Mouse (Mus musculus): ENCODE data around the gene Prrc2c.

The Prrc2c gene

DNA sequence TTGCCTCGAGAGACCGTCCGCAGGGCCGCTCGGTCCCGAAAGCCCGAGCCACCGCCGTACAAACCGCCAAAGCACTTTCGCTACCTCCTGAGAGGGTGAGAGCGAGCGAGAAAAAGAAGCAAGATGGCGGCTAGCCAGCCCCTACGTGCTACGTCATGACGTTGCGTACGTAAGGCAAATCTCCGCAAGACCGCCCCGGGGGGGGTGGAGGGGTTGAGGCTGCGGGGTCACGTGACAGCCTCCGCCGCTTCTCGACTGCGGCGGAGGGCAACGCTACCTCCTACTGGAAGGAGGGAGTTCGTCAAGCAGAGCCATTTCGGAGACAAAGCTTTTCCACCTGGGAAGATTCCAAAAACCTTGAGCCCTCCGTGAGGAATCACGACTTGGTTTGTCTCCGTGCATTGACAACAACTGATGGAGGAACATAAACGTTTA lies at the start of gene Prrc2c:
Prrc2c (minus strand) TSS at position 156 of the 435 bp plus-strand sequence.
- DNase-seq (ENCODE audit: inconsistent age in 2 of 2, low spot score in 1 of 2), result peak; percentile 98 to 100

DNA sequence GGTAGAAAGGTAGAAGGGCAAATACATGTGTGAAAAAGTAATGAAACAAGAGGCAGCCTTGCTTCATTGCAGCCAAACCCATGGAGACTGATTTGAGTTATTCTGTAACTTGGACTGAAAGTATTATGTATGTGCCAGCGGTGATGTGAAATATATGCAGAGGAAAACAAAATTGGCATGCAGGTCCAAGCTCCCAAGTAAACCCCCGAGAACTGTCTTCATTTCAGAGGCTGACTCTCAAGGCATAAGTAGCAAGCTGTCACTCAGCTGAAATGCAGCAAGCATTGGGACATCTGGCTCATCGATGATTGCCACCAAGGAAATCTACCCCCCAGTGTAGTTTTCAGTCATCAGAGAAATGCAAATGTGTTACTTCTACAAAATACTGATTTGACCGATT lies 44.9 kb upstream of the Prrc2c start:
- DNase-seq (ENCODE audit: inconsistent age in 2 of 2, low spot score in 1 of 2), result no peak

DNA sequence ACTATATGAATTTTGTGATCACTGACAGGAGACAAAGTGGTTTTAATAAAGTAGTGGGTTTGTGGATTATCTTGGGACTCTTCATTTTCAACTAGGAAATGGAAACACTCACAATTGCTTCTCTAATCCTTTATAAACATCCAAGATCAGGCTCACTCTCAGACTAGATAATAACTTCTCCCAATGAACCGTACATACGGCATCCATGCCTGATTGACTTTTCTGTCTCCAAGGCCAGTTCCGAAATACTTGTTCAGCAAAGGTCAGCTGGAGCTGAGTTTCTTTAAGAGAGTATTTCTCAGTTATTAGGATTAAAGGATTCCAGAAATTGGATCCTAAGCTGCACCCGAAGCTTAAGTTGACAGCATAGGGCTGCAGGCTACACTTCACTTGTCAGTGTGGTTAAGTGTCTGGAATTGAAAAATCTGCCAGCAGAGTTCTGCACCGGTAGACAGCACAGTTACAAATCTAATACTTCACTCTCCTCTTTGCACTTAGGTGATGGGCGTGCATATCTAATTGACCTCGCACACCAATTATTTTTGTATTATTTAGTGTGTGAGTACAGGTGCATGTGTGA lies 43.4 kb upstream of the Prrc2c start:
- DNase-seq (ENCODE audit: inconsistent age in 2 of 2, low spot score in 1 of 2), result no peak

DNA sequence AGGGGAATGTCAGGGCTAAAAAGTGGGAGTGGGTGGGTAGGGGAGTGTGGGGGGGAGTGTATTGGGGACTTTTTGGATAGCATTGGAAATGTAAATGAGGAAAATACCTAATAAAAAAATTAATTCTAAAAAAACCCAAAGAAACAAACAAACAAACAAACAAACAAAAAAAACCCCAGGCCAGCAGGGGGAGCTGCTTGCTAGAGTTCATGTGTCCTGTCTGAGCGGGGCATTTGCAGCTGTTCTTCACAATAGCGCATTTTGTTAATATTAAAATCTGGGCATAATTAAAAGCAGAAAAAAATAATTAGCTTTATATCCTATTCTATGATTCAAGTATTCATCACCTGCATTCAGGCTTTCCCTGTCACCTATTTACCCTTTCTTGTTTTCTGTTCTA lies 40.7 kb upstream of the Prrc2c start:
- DNase-seq (ENCODE audit: inconsistent age in 2 of 2, low spot score in 1 of 2), result peak in 1 of 2 experiments; percentile 55

DNA sequence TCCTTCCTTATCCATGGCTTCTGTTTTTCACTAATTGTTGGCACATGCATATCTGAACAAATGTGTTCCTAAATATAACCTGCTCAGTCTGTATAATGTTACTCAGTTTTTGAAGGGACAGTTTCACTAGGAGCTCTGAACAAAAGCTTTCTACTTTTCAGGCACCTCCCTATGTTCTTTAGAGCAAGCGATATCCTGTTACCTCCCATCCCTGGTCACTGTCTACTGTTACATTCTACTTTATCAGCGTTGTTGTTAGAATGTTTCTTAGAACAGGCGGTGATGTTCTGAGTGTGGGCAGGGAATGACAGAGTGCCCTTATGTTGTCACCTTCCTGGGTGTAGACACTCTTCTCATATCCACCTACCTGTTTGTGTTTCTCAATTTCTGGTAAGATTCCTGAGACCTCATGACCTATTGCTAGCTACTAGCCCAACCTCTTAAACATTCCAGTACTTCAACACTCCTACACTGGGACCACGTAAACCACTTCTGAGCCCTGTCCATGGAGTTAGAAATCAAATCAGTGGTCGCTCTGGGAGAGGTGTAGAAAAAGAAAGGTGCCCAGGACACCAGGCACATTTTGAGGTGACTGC lies 37.7 kb upstream of the Prrc2c start:
- DNase-seq (ENCODE audit: inconsistent age in 2 of 2, low spot score in 1 of 2), result peak in 1 of 2 experiments; percentile 55

DNA sequence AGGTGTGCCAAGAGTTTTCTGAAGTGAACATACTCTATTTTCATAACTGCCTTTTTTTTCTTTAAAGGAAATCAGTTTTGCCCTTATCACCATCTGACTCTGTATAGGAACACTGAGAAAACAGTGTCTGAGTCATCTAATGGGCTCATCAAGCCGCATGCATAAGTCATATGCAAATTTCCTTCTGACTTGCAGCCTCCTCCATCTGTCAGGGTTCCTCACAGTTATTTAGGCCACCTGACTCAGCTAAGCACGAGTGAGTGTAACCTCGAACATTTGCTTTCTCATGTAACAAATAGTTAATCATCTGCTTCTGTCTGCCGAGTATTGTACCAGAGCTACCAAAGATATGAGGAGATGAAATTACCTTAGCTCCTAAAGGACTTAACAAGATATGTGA lies 33.3 kb upstream of the Prrc2c start:
- peak in 1 of 2 experiments; percentile 74 for DNase-seq (ENCODE audit: inconsistent age in 2 of 2, low spot score in 1 of 2)

DNA sequence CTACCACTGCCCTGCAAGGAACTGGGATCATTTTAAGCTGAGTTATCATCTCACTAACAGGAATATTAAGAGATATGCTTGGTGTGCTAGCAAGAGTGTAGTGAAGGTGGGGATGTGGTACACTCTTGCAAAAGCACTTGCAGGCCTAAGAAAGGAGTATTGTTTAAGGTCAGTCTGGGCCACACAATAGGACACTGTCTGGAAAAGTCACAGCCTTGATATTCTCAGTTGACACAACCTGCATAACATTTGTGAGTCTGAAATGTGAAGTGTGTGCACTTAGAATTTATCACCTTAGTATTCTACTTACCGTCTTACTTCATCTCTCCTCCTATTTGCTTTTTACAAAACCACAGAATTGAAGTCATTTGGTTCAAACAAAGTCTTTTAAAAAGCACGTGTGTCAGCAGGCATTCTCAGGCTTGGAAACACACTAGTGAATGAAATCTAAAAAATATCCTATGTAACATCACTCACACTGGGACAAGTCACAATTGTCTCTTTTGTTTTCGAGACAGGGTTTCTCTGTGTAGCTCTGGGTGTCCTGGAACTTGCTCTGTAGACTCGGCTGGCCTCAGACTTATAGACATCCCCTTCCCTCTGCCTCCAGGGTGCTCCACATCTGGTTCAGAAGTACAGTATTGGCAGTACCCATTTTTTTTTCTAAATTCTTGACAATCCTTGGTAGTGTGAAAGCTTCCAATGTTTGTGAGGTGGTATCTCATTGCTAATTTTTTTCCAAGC lies 31.4 kb upstream of the Prrc2c start:
- DNase-seq (ENCODE audit: inconsistent age in 2 of 2, low spot score in 1 of 2), result no peak

DNA sequence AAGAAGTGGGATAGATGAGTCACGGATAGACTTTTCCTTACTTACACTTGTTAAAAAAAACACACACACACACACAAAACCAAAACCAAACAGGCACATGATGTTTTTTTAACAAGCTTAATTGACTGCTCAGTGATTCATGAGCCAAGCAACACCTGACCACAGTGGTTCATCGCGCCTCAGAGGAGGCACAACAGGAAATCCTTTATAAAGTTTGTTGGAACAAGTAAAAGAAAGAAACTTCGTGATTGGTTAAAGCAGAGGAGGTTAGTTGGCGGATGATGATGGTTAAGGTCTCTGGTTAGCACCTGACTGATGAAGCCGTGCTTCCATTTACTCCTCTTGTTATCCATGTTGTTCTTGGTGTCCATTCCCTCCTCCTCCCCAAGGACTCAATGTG lies 11.7 kb upstream of the Prrc2c start:
- no peak for DNase-seq (ENCODE audit: inconsistent age in 2 of 2, low spot score in 1 of 2)

DNA sequence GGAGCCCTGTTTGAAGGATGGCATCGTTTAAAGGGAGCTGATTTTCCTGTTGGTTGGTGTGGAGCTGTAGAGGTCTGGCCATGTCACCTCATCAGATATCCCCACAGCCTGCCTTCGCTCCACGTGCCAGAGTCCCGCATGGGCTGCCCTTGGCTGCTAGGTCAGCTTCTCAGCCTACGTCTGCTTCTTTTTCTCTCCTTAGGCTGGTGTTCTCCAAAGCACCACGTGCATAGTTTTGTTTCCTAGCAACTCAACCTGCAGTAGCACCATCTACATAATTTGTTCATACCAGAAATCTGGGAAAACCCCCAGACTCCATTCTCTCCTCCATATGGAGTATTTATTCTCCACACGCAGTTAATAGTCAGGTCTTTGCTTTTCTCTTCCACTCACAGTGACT lies 9.3 kb upstream of the Prrc2c start:
- DNase-seq (ENCODE audit: inconsistent age in 2 of 2, low spot score in 1 of 2), result no peak

DNA sequence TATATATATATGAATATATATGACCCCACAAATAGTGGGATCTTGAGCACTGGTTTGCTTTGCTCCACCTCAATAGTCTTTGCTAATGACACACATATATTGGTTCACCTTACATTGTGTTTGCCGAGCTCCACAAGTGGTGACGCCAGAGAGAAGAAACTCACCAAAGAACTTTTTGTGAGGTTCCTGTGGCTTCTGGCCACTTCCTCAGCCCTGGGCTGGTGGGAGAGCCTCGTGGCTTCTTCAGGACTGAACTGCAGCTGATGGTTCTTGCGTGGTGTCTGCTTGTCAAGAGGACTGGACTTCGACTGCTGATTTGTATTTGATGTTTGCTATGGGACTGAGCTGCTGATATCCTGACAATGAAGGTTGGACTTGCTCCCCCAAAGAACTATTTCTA lies 8.4 kb upstream of the Prrc2c start:
- no peak for DNase-seq (ENCODE audit: inconsistent age in 2 of 2, low spot score in 1 of 2)

DNA sequence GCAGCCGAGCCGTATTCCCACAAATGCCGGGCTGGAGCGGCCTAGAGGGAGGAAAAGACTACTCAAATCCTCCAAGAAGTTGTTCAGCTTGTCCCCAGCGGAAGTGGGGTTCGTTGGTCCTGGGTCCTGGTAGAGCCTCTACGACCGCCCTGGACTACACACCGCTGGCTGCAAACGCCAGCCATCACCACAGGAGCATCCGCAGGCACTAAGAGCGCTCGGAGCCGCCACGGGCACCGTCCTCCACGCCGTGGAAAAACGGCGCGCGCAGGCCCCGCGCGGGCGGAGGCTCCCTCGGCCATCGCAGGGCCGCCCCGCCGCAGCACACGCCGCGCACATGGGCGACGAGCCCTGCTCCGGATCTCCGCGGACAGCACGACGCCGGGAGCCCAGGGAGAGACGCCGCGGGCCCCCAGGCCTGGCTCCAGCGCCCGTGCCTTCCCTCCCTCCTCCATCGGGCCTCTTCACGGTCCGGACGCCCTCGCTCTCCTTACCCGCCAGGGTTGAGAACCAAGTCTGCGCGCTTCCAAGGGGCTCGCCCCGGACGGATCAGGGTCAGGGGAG lies 443 bp downstream of the Prrc2c start:
- peak in 1 of 2 experiments; percentile 83 for DNase-seq (ENCODE audit: inconsistent age in 2 of 2, low spot score in 1 of 2)

DNA sequence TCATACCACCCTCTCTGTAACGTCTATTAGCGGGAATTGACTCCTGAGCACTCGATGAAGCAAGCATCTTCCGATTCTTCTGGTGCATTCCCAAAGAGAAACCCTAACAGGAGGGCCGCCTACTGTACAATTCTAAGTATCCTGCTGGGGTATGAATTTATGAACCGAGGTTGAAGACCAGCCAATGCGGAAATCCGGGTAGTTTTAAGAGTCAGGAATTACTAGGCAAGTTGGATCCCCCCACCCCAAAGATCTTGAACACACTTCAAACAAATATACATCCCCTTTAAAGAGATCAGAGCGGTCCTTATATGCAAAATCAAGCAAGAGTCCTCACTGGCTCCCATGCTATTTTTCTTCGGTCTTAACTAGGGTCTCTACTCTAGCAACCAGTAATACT lies 950 bp downstream of the Prrc2c start:
- DNase-seq (ENCODE audit: inconsistent age in 2 of 2, low spot score in 1 of 2), result peak; percentile 22 to 80

DNA sequence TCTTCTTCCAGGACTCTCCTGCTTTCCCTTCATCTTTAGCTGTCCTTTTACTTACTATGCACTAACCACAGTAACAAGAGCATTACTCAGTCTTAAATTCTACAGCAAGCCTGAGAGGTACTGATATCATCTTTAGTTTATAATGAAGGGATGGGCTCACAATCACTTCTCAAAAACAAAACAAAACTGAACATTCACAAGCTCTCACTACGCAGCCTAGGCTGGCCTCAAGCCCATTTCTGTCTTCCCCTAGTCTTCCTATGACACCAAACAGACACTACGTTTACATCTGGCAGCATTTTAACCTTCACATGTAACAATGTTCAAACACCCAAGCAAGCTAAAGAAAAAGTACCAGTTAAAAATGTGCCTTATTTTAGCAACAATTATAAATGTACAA lies 1.9 kb downstream of the Prrc2c start:
- DNase-seq (ENCODE audit: inconsistent age in 2 of 2, low spot score in 1 of 2), result no peak

DNA sequence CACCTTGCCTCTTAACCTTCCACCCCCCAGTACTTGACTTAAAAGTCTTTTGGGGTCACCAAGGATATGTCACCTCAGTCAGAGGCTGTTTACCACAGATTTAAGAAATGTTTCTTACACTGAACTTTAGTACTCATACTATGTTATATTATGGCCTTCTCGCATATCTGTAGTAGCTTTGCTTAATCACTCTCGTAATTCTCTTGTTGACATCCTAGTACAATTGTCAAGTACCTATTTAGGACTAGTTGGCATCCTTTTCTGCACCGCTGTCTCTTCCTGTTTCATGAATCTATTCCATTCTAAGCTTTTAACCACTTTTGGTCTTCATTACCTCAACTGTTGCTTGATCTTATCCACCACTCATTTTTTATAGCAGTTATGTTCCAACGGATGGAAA lies 5.3 kb downstream of the Prrc2c start:
- DNase-seq (ENCODE audit: inconsistent age in 2 of 2, low spot score in 1 of 2), result no peak

DNA sequence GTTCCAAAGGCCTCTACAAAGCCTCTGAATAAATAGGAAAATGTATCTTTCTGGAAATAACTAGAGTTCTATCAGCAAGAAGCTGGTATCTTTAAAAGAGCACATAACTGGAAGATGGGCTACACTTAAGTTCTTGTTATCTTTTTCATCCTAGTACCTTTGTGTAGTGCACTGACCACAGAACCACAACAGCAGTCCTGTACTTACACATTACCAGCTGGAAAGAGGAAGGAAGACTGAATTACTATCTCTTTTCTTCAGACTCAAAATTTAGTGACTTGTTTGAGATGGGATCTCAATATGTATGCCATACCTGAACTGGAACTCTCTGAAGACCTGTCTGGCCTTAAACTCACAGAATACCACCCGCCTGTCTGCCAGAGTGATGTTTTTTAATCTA lies 6.1 kb downstream of the Prrc2c start:
- DNase-seq (ENCODE audit: inconsistent age in 2 of 2, low spot score in 1 of 2), result no peak

DNA sequence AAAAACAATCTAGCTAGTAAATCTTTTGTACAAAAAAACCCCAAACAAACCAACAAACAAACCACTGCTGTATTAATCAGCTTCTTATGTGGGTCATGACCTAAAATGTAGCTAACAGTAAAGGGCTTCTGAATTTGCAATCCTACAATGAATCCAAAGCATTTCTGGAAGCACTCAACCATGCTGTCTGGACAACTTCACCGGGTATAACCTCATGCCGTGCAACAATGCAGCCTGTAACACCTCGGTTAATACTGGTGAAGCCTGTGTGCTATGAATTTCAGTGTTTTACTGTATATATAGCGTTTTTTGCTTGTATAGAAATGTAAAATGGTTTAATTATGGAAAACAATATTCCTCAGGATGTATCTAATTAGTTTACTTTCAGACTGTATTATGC lies 8.3 kb downstream of the Prrc2c start:
- no peak for DNase-seq (ENCODE audit: inconsistent age in 2 of 2, low spot score in 1 of 2)

DNA sequence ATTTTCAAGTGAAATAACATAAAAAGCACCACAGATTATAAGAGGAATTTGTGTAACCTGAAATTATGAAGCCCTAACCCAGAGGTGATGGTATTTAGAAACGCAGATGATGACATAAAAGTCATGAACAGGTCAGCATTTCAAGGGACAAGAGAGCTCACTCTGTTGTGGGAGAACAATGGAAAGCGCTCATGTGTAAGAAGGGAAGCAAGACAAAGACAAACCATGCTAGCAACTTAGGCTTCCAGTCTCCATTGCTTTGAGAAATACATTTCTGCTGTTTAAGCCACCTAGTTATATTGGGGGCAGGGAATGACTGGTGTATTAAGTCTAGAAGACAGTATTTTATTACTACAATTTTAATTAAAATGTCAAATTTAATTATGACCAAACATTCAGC lies 10.9 kb downstream of the Prrc2c start:
- DNase-seq (ENCODE audit: inconsistent age in 2 of 2, low spot score in 1 of 2), result no peak

DNA sequence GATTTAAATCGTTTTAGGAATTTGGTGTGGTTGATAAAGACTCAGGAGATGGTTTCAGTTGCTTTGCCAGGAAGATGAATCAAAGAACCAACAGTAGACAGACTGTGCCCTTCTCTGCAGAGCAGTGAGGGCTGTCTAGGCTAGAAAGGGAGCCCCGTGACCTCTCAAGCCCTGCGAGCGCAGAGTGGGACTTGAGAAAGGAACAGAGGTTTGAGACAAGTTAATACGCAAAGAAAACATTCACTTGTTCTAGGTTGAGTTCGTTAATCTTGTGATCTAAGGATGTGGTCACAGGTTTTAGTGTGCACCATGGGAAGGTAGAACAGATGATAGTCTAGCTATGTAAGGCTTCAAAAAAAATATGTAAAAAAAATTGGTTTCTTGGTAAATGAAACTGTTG lies 12.4 kb downstream of the Prrc2c start:
- DNase-seq (ENCODE audit: inconsistent age in 2 of 2, low spot score in 1 of 2), result no peak

DNA sequence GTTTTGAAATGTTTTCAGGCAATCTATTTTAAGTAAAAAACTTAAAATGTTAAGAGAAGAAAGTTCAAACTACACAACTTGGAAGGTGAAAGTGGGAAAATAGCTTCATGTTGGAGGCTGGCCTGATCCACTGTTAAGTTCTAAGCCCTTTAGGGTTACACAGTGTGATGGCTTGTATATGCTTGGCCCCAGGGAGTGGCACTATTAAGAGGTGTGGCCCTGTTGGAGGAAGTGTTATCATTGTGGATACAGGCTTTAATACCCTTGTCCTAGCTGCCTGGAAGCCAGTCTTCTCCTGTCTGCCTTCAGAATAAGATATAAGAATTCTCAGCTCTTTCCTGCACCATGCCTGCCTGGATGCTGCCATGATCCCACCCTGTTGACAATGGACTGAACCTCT lies 16.7 kb downstream of the Prrc2c start:
- no peak for DNase-seq (ENCODE audit: inconsistent age in 2 of 2, low spot score in 1 of 2)

DNA sequence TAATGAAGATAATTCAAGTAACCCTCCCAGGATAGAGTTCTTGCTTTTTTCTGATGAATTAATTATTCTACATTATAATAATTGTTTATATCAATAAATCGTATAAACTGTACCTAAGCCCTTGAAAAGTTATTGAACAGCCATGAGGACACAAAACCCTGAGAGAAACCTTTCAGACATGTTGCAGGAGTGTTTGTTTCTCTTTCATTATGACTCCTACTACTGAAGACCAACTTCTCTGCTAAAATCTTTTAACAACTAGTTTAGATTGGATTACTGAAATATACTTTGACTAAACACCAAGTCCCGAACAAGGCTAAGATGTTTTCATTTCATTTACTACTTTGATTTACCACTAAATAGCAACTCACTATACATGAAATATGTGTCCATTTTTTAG lies 19.7 kb downstream of the Prrc2c start:
- DNase-seq (ENCODE audit: inconsistent age in 2 of 2, low spot score in 1 of 2), result no peak

DNA sequence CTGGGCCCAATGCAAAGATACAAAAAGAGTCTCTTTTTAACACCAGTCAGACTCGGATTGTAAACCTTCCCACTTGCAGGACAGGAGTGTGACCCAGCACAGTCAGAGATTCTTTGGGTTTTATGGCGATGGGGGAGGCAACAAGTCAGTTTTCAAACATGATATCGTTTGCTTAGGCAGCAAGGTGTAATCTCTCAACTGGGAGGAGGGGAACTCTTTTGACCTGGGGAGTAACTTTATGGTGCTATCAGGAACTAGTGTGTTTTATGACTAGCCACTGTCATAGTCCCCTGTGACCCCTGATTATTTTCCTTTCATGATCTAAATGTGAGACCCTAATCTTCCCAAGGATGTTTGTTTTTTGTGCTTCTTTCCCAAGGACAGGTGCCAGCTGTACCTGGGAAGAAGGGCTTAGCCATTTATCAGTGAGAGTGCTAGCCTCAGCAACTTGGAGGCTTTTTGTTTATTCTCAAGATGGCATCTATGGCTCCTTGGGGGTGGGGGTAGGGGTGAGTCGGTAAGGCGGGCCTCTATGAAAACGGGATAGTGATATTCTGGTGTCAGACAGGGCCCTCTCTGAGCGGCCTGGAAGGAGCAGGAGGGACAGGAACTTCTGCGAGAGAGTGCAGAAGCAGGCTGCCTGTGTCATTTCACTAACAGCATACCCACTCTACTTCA lies 39.8 kb downstream of the Prrc2c start:
- DNase-seq (ENCODE audit: inconsistent age in 2 of 2, low spot score in 1 of 2), result no peak

DNA sequence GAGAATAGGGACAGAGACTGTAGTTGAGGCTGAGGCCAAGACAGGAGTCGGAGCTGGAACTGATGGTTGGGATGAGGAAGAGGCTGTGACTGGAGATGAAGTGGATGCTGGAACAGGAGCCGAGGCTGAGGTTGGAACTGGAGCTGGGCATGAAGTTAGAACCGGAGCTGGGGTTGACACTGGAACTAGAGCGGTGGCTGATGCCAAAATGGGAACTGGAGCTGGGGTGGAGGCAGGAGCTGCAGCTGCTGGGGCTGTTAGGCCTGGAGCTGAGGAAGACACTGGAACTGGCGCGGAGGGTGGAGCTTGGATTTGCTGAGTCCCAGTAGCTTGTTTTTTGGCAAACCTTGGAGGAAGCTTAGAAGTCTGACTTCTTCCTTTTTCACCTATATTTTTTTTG lies 42.5 kb downstream of the Prrc2c start:
- DNase-seq (ENCODE audit: inconsistent age in 2 of 2, low spot score in 1 of 2), result no peak
